Mouse (Mus musculus): ENCODE data around the gene Slc27a4. TPM values are rescaled to one million over a fixed set of nuclear protein-coding genes. Genes with fewer than 3 reads are reported as not detected.

The Slc27a4 gene
- polyA plus RNA-seq, 1 experiment = 26.8 TPM

- peak within 1 kb of the TSS; percentile 69 for H3K4me2 ChIP-seq (ENCODE audit: low read depth)
- H3K79me2 ChIP-seq (ENCODE audit: control insufficient read depth, insufficient read depth) = no peaks in the 10 kb centered on the region
- no peak within 1 kb of the TSS for H3ac ChIP-seq (ENCODE audit: control insufficient read depth, insufficient read length)
- no peaks in the 10 kb centered on the region for H3K36me3 ChIP-seq (ENCODE audit: control insufficient read depth, insufficient read depth)
- H3K27me3 ChIP-seq (ENCODE audit: control insufficient read depth, insufficient read depth, insufficient read length) = no peaks in the 10 kb centered on the region
- H3K4me3 ChIP-seq = no peak within 1 kb of the TSS
- TF ChIP-seq REST (IDR thresholded peaks at IDR 0.05; ENCODE audit: insufficient read depth, insufficient read length) = no peak
- TF ChIP-seq POLR2AphosphoS2 (IDR thresholded peaks at IDR 0.05; ENCODE audit: insufficient read length, low read depth) = no peak
- TF ChIP-seq POLR2A (IDR thresholded peaks at IDR 0.05; ENCODE audit: insufficient read length, low read depth) = no peak
- TF ChIP-seq MAX (IDR thresholded peaks at IDR 0.05; ENCODE audit: low read depth) = no peak
- no peak for TF ChIP-seq TCF12 (IDR thresholded peaks at IDR 0.05; ENCODE audit: insufficient read depth, poor library complexity, severe bottlenecking)
- no peak for TF ChIP-seq MYOG (IDR thresholded peaks at IDR 0.05; ENCODE audit: control insufficient read depth in 1 of 3, insufficient read depth in 1 of 3, insufficient read length in 2 of 3, low read depth in 2 of 3)
- TF ChIP-seq TCF3 (IDR thresholded peaks at IDR 0.05; ENCODE audit: insufficient read length, low read depth) = no peak
- no peak for TF ChIP-seq E2F4 (IDR thresholded peaks at IDR 0.05; ENCODE audit: insufficient read depth)
- TF ChIP-seq MYOD1 (IDR thresholded peaks at IDR 0.05; ENCODE audit: control insufficient read depth in 1 of 3, insufficient read length in 2 of 3, low read depth in 2 of 3) = no peak
- no peak for TF ChIP-seq USF1 (IDR thresholded peaks at IDR 0.05; ENCODE audit: low read depth)
- TF ChIP-seq SRF (IDR thresholded peaks at IDR 0.05; ENCODE audit: control insufficient read depth, insufficient read length, low read depth) = no peak
- TF ChIP-seq CEBPB (IDR thresholded peaks at IDR 0.05; ENCODE audit: insufficient read depth, poor library complexity, severe bottlenecking) = no peak
Measured at GRCm38 (mm10) chr2:29820025-29820817, 17.8 kb downstream of the Slc27a4 start, which contains the start of gene Urm1. Gene Urm1 (plus strand): TSS chr2:29820075.

- no peaks in the 10 kb centered on the region for H3K27me3 ChIP-seq (ENCODE audit: control insufficient read depth, insufficient read depth, insufficient read length)
- TF ChIP-seq POLR2AphosphoS2 (IDR thresholded peaks at IDR 0.05; ENCODE audit: insufficient read length, low read depth) (no peak), CEBPB (IDR thresholded peaks at IDR 0.05; ENCODE audit: insufficient read depth, poor library complexity, severe bottlenecking) (no peak), TCF12 (IDR thresholded peaks at IDR 0.05; ENCODE audit: insufficient read depth, poor library complexity, severe bottlenecking) (no peak), MAX (IDR thresholded peaks at IDR 0.05; ENCODE audit: low read depth) (no peak), MYOD1 (IDR thresholded peaks at IDR 0.05; ENCODE audit: control insufficient read depth in 1 of 3, insufficient read length in 2 of 3, low read depth in 2 of 3) (no peak), POLR2A (IDR thresholded peaks at IDR 0.05; ENCODE audit: insufficient read length, low read depth) (no peak), USF1 (IDR thresholded peaks at IDR 0.05; ENCODE audit: low read depth) (no peak), SRF (IDR thresholded peaks at IDR 0.05; ENCODE audit: control insufficient read depth, insufficient read length, low read depth) (no peak), E2F4 (IDR thresholded peaks at IDR 0.05; ENCODE audit: insufficient read depth) (no peak), REST (IDR thresholded peaks at IDR 0.05; ENCODE audit: insufficient read depth, insufficient read length) (no peak), TCF3 (IDR thresholded peaks at IDR 0.05; ENCODE audit: insufficient read length, low read depth) (no peak), MYOG (IDR thresholded peaks at IDR 0.05; ENCODE audit: control insufficient read depth in 1 of 3, insufficient read depth in 1 of 3, insufficient read length in 2 of 3, low read depth in 2 of 3) (no peak)
- peak overlapping the region; percentile 95 for H3K4me2 ChIP-seq (ENCODE audit: low read depth)
- peak overlapping the region; percentile 21 for H3ac ChIP-seq (ENCODE audit: control insufficient read depth, insufficient read length)
- H3K4me3 ChIP-seq = peak overlapping the region; percentile 98
- H3K36me3 ChIP-seq (ENCODE audit: control insufficient read depth, insufficient read depth) = no peaks in the 10 kb centered on the region
- peaks cover 36% of the 10 kb centered on the region for H3K79me2 ChIP-seq (ENCODE audit: control insufficient read depth, insufficient read depth)
Measured at GRCm38 (mm10) chr2:29826318-29826925, 24.0 kb downstream of the Slc27a4 start.

- Histone ChIP-seq H3K4me2 (ENCODE audit: low read depth) (peak overlapping the region; percentile 95), H3K36me3 (ENCODE audit: control insufficient read depth, insufficient read depth) (no peaks in the 10 kb centered on the region), H3K4me3 (peak overlapping the region; percentile 98), H3K27me3 (ENCODE audit: control insufficient read depth, insufficient read depth, insufficient read length) (no peaks in the 10 kb centered on the region), H3ac (ENCODE audit: control insufficient read depth, insufficient read length) (peak overlapping the region; percentile 21), H3K79me2 (ENCODE audit: control insufficient read depth, insufficient read depth) (peaks cover 43% of the 10 kb centered on the region)
- TF ChIP-seq POLR2A (IDR thresholded peaks at IDR 0.05; ENCODE audit: insufficient read length, low read depth) (peak; percentile 49), POLR2AphosphoS2 (IDR thresholded peaks at IDR 0.05; ENCODE audit: insufficient read length, low read depth) (peak; percentile 10), REST (IDR thresholded peaks at IDR 0.05; ENCODE audit: insufficient read depth, insufficient read length) (no peak), MAX (IDR thresholded peaks at IDR 0.05; ENCODE audit: low read depth) (no peak)
Measured at GRCm38 (mm10) chr2:29826926-29827708, 24.7 kb downstream of the Slc27a4 start.

GRCm38 (mm10) chr2:29827709-29828024 is 25.2 kb downstream of the Slc27a4 start:
- TF ChIP-seq SRF (IDR thresholded peaks at IDR 0.05; ENCODE audit: control insufficient read depth, insufficient read length, low read depth) (no peak), TCF3 (IDR thresholded peaks at IDR 0.05; ENCODE audit: insufficient read length, low read depth) (no peak), MYOD1 (IDR thresholded peaks at IDR 0.05; ENCODE audit: control insufficient read depth in 1 of 3, insufficient read length in 2 of 3, low read depth in 2 of 3) (no peak), MYOG (IDR thresholded peaks at IDR 0.05; ENCODE audit: control insufficient read depth in 1 of 3, insufficient read depth in 1 of 3, insufficient read length in 2 of 3, low read depth in 2 of 3) (no peak), USF1 (IDR thresholded peaks at IDR 0.05; ENCODE audit: low read depth) (no peak), REST (IDR thresholded peaks at IDR 0.05; ENCODE audit: insufficient read depth, insufficient read length) (no peak), CEBPB (IDR thresholded peaks at IDR 0.05; ENCODE audit: insufficient read depth, poor library complexity, severe bottlenecking) (no peak), E2F4 (IDR thresholded peaks at IDR 0.05; ENCODE audit: insufficient read depth) (no peak), POLR2A (IDR thresholded peaks at IDR 0.05; ENCODE audit: insufficient read length, low read depth) (no peak), MAX (IDR thresholded peaks at IDR 0.05; ENCODE audit: low read depth) (no peak), POLR2AphosphoS2 (IDR thresholded peaks at IDR 0.05; ENCODE audit: insufficient read length, low read depth) (no peak), TCF12 (IDR thresholded peaks at IDR 0.05; ENCODE audit: insufficient read depth, poor library complexity, severe bottlenecking) (no peak)
- H3ac ChIP-seq (ENCODE audit: control insufficient read depth, insufficient read length) = peak overlapping the region; percentile 21
- no peaks in the 10 kb centered on the region for H3K36me3 ChIP-seq (ENCODE audit: control insufficient read depth, insufficient read depth)
- H3K27me3 ChIP-seq (ENCODE audit: control insufficient read depth, insufficient read depth, insufficient read length) = no peaks in the 10 kb centered on the region
- H3K4me2 ChIP-seq (ENCODE audit: low read depth) = peak overlapping the region; percentile 84
- peak overlapping the region; percentile 98 for H3K4me3 ChIP-seq
- peaks cover 43% of the 10 kb centered on the region for H3K79me2 ChIP-seq (ENCODE audit: control insufficient read depth, insufficient read depth)

All from myocyte (in vitro differentiated cells).